Mouse (Mus musculus): Measurements from ENCODE around the gene Mptx2. TPM values are rescaled to one million over a fixed set of nuclear protein-coding genes. Genes with fewer than 3 reads are reported as not detected.
"Not testable (repeated sequence)": the region's sequence is repeated elsewhere in the genome, so short reads cannot be mapped to it uniquely, and the experiment has no call there.

Gene Mptx2
- polyA plus RNA-seq, 1 experiment from 2014 or later: not detected

DNA sequence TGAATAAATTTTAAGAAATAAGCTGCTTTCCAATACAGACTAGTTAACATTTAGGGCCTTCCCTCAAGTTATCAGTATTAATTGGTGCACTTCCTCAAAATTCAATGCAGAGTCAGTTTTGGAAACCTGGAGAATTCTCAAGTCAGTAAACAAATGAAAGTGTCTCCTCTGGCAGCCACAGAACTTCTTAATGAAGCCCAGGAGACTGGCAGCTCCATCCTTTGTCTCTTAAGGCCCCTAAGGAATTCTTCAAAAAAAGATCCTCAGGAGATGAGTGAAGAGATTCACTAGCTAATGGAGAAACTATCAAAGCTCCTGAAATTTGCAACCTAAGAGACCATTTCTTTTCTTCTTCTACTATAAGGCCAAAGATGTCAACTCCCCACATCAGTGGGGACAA, 11.9 kb downstream of the Mptx2 start, which contains the start of gene Olfr418:
TSS of gene Olfr418 (plus strand) at position 301 of the 400 bp plus-strand sequence.
- Histone ChIP-seq H3K4me3 (replicated peaks) (no peak within 1 kb of the TSS), H3K27ac (no peak within 1 kb of the TSS), H3K9me3 (no peaks in the 10 kb centered on the region), H3K36me3 (no peaks in the 10 kb centered on the region), H3K27me3 (no peaks in the 10 kb centered on the region), H3K4me1 (replicated peaks) (no peaks in the 10 kb centered on the region), H3K9ac (replicated peaks) (no peak within 1 kb of the TSS), H3K4me2 (no peak within 1 kb of the TSS)
- ATAC-seq (ENCODE audit: insufficient number of reproducible peaks, insufficient read depth, low FRiP score, low TSS enrichment, low read depth): no peak

DNA sequence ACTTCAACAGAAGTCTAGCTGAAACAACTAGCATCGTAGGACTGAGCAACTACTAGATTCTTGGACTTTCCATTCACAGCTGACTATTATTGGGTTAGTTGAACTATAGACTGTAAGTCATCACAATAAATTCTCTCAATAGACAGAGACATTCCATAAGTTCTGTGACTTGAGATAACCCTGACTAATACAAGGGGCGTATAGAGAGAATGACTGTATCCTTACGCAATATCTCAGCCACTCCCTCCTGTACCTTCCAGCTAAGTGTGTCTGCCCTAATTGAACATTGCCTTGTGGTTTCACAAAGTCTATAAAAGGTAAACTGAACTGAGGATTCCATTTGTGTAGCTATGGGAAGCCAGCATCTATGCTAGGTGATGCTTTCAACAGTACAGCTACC, 27.7 kb downstream of the Mptx2 start:
- no peaks in the 10 kb centered on the region for H3K27me3 ChIP-seq
- H3K4me1 ChIP-seq (replicated peaks): no peaks in the 10 kb centered on the region
- H3K9me3 ChIP-seq: no peaks in the 10 kb centered on the region
- no peaks in the 10 kb centered on the region for H3K36me3 ChIP-seq
- no peak for ATAC-seq (ENCODE audit: insufficient number of reproducible peaks, insufficient read depth, low FRiP score, low TSS enrichment, low read depth)
- no peak overlapping the region for H3K9ac ChIP-seq (replicated peaks)
- H3K4me3 ChIP-seq (replicated peaks): no peak overlapping the region
- WGBS: 94% methylated on average over 3 of the region's 3 CpGs
- no peak overlapping the region for H3K27ac ChIP-seq
- no peak overlapping the region for H3K4me2 ChIP-seq

DNA sequence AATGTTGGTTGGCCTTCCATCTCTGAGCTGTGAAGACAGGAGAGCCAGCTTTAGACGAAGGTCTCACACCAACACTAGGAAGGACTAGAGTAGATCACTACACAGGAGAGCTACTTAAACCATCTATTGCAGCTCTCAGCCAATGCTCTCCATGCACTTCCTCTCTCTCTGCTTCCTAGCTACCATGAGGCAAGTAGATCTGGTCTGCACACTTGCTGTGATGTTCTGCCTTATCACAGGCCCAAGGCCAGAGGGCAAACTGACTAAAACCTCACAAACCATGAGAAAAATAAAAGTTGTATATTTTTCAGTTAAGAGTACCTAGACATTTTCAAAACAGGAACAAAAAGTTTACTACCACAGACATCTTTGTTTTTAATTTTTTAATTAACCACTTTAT, 40.6 kb downstream of the Mptx2 start:
- 79% methylated on average over 1 of the region's 1 CpGs for WGBS

DNA sequence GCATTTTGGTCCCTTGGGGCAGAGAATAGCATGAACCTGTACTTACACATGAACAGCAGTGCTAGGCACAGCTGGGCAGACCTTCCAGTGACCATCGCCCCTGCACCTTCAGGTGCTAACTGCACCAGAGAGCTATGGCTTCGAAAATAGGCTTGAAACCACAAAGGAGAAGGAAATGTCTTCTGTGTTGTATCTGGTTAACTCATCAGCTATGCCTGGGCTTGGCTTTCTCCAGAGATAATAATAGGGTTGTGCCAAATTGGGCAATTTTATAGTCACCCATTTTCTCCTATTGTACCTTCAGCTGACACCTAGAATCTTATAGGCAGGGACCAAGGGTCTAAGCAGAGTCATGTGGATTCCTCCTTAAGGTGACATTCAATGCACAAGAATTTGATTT, 50.5 kb downstream of the Mptx2 start, which contains the start of gene Fcer1a:
TSS of gene Fcer1a (minus strand) at position 134 of the 400 bp plus-strand sequence.
- Histone ChIP-seq H3K4me1 (replicated peaks) (no peaks in the 10 kb centered on the region), H3K9ac (replicated peaks) (no peak within 1 kb of the TSS), H3K27me3 (no peaks in the 10 kb centered on the region), H3K9me3 (no peaks in the 10 kb centered on the region), H3K4me3 (replicated peaks) (no peak within 1 kb of the TSS), H3K36me3 (no peaks in the 10 kb centered on the region), H3K4me2 (no peak within 1 kb of the TSS), H3K27ac (no peak within 1 kb of the TSS)
- ATAC-seq (ENCODE audit: insufficient number of reproducible peaks, insufficient read depth, low FRiP score, low TSS enrichment, low read depth): no peak
- 75% methylated on average over 2 of the region's 2 CpGs for WGBS

More for the DNA sequence above, 40.6 kb downstream of the Mptx2 start:
- H3K27ac ChIP-seq; H3K36me3 ChIP-seq; H3K4me1 ChIP-seq (replicated peaks); H3K4me2 ChIP-seq; H3K9ac ChIP-seq (replicated peaks); H3K9me3 ChIP-seq; ATAC-seq (ENCODE audit: insufficient number of reproducible peaks, insufficient read depth, low FRiP score, low TSS enrichment, low read depth); H3K27me3 ChIP-seq; H3K4me3 ChIP-seq (replicated peaks): not testable (repeated sequence)

Other genes starting within 250 kb of the Mptx2 start
- gene Olfr1408, start 140.4 kb downstream of the Mptx2 start, polyA plus RNA-seq (2016; fragmentation: Nextera tagmentation; extraction: Ambion mirVana): not detected in 2 replicates
- gene Olfr1406, start 87.1 kb downstream of the Mptx2 start, polyA plus RNA-seq (2016; fragmentation: Nextera tagmentation; extraction: Ambion mirVana): not detected in 2 replicates
- not detected in 2 replicates for gene Olfr218, start 80.0 kb downstream of the Mptx2 start, polyA plus RNA-seq (2016; fragmentation: Nextera tagmentation; extraction: Ambion mirVana)
- not detected in 2 replicates for gene Olfr1404, start 65.4 kb downstream of the Mptx2 start, polyA plus RNA-seq (2016; fragmentation: Nextera tagmentation; extraction: Ambion mirVana)
- gene Fcer1a, start 50.6 kb downstream of the Mptx2 start, polyA plus RNA-seq (2016; fragmentation: Nextera tagmentation; extraction: Ambion mirVana): not detected in 2 replicates
- not detected in 2 replicates for gene Olfr418, start 11.8 kb downstream of the Mptx2 start, polyA plus RNA-seq (2016; fragmentation: Nextera tagmentation; extraction: Ambion mirVana)
- 0.91 and 1.3 TPM in 2 replicates for gene Ackr1, start 56.0 kb upstream of the Mptx2 start, polyA plus RNA-seq (2016; fragmentation: Nextera tagmentation; extraction: Ambion mirVana)
- 1.1 and 1.5 TPM in 2 replicates for gene Aim2, start 73.1 kb upstream of the Mptx2 start, polyA plus RNA-seq (2016; fragmentation: Nextera tagmentation; extraction: Ambion mirVana)
- gene Cadm3, start 89.9 kb upstream of the Mptx2 start, polyA plus RNA-seq (2016; fragmentation: Nextera tagmentation; extraction: Ambion mirVana): 0.50 and 0.61 TPM in 2 replicates
- not detected in 2 replicates for gene Ifi206, start 213.3 kb upstream of the Mptx2 start, polyA plus RNA-seq (2016; fragmentation: Nextera tagmentation; extraction: Ambion mirVana)

Measured in limb, embryonic 12.5 days (tissue).